Mouse (Mus musculus) stomach, embryonic 15.5 days (tissue): ENCODE data around the gene Gm20823. TPM values are rescaled to one million over a fixed set of nuclear protein-coding genes. Genes with fewer than 3 reads are reported as not detected.
"Not testable (repeated sequence)": the region's sequence is repeated elsewhere in the genome, so short reads cannot be mapped to it uniquely, and the experiment has no call there.

ENCODE experiments used
- ATAC-seq: fragments of 200-750 bp; cut with Nextera tagmentation; 2 replicates; pipeline ENCODE4 v1.8.0; 2017; ENCODE audit warnings: low read depth, moderate number of reproducible peaks, moderate TSS enrichment; ENCODE audit not compliant: insufficient read depth, low FRiP score
- H3K27ac ChIP-seq: fragments of 300-500 bp; sonication (generic); 2 replicates; pipeline ENCODE4 v1.5.1; 2015; ENCODE audit warnings: mild to moderate bottlenecking, inconsistent platforms
- H3K27me3 ChIP-seq: fragments of 300-500 bp; sonication (generic); replicated peaks from 2 replicates; pipeline ENCODE4 v1.6.1; 2015; ENCODE audit warnings: inconsistent platforms
- H3K36me3 ChIP-seq: fragments of 300-500 bp; sonication (generic); 2 replicates; pipeline ENCODE4 v1.6.1; 2015; ENCODE audit warnings: inconsistent platforms
- H3K4me1 ChIP-seq: fragments of 300-500 bp; sonication (generic); 2 replicates; pipeline ENCODE4 v1.6.1; 2015; ENCODE audit warnings: inconsistent platforms
- H3K4me2 ChIP-seq: fragments of 300-500 bp; sonication (generic); 2 replicates; pipeline ENCODE4 v1.6.1; 2015; ENCODE audit warnings: mild to moderate bottlenecking, inconsistent platforms
- H3K4me3 ChIP-seq: fragments of 300-500 bp; sonication (generic); replicated peaks from 2 replicates; pipeline ENCODE4 v1.5.1; 2015; ENCODE audit warnings: inconsistent platforms
- H3K9ac ChIP-seq: fragments of 300-500 bp; sonication (generic); 2 replicates; pipeline ENCODE4 v1.6.1; 2015; ENCODE audit warnings: inconsistent platforms
- H3K9me3 ChIP-seq: fragments of 300-500 bp; sonication (generic); 2 replicates; pipeline ENCODE4 v1.6.1; 2016; ENCODE audit warnings: inconsistent platforms
- WGBS: fragments of 180-500 bp; shearing (Covaris S2); methylation state at CpG from one replicate; pipeline ENCODE4 v1.1.7; 2015; 5-methylcytosine and 5-hydroxymethylcytosine counted together
- polyA plus RNA-seq: library from polyadenylated mRNA; unstranded; fragments of >200 nt; fragmentation: Nextera tagmentation; extraction: Ambion mirVana; gene quantifications from 2 replicates; pipeline ENCODE4 v1.2.1, GENCODE M21; 2015

Gm20823 gene
- not detected in 2 replicates for polyA plus RNA-seq

- not testable (repeated sequence) for H3K9ac ChIP-seq, H3K27ac ChIP-seq, H3K4me3 ChIP-seq, H3K27me3 ChIP-seq, ATAC-seq, H3K4me2 ChIP-seq, H3K4me1 ChIP-seq, H3K36me3 ChIP-seq, H3K9me3 ChIP-seq
- WGBS: no CpG with 5 or more reads among the region's 4 CpGs
Observed at GRCm38 (mm10) chrY:62464745-62465144, at the start of gene Gm20823. Gene Gm20823, minus strand, starts transcription at chrY:62464845.
